Mouse (Mus musculus): ENCODE data around the gene Asb1. TPM values are rescaled to one million over a fixed set of nuclear protein-coding genes. Genes with fewer than 3 reads are reported as not detected.

Gene Asb1
- 99.1 and 121 TPM in 2 replicates for polyA plus RNA-seq (2012; rRNA removed)

GRCm38 (mm10) chr1:91540271-91540826 lies at the start of gene Asb1:
Asb1 (plus strand) TSS chr1:91540544.
- Histone ChIP-seq H3K36me3 (ENCODE audit: control insufficient read depth, insufficient read depth, low read length) (peaks cover 4% of the 10 kb centered on the region; the same call in 1 of the 2 replicates), H3K27me3 (ENCODE audit: control insufficient read depth, insufficient read depth, low read length) (no peaks in the 10 kb centered on the region), H3K4me1 (ENCODE audit: control insufficient read depth, insufficient read depth, low read length) (peaks cover 16% of the 10 kb centered on the region), H3K27ac (ENCODE audit: control insufficient read depth, insufficient read depth, low read depth, low read length) (peak within 1 kb of the TSS; percentile 90), H3K4me3 (ENCODE audit: control insufficient read depth, low read depth, low read length) (peak within 1 kb of the TSS; percentile 97)
- TF ChIP-seq CTCF (IDR thresholded peaks at IDR 0.05; ENCODE audit: control insufficient read depth, insufficient read depth, insufficient replicate concordance, low read depth, low read length) = no peak
- peak; percentile 93 for TF ChIP-seq POLR2A (IDR thresholded peaks at IDR 0.05; ENCODE audit: control insufficient read depth, low read depth, low read length)

GRCm38 (mm10) chr1:91492740-91493139 lies 47.6 kb upstream of the Asb1 start:
- TF ChIP-seq CTCF (IDR thresholded peaks at IDR 0.05; ENCODE audit: control insufficient read depth, insufficient read depth, insufficient replicate concordance, low read depth, low read length) = no peak
- peaks cover 8% of the 10 kb centered on the region for H3K4me1 ChIP-seq (ENCODE audit: control insufficient read depth, insufficient read depth, low read length)
- H3K27me3 ChIP-seq (ENCODE audit: control insufficient read depth, insufficient read depth, low read length) = no peaks in the 10 kb centered on the region
- H3K4me3 ChIP-seq (ENCODE audit: control insufficient read depth, low read depth, low read length) = no peak overlapping the region
- no peaks in the 10 kb centered on the region for H3K36me3 ChIP-seq (ENCODE audit: control insufficient read depth, insufficient read depth, low read length)
- H3K27ac ChIP-seq (ENCODE audit: control insufficient read depth, insufficient read depth, low read depth, low read length) = no peak overlapping the region

- H3K27ac ChIP-seq (ENCODE audit: control insufficient read depth, insufficient read depth, low read depth, low read length) = no peak overlapping the region
These were observed 46.4 kb upstream of the Asb1 start for GRCm38 (mm10) chr1:91493938-91494337.

GRCm38 (mm10) chr1:91494457-91495140 lies 45.7 kb upstream of the Asb1 start, which contains the start of gene Traf3ip1:
Traf3ip1 (plus strand) TSS chr1:91494647.
- Histone ChIP-seq H3K36me3 (ENCODE audit: control insufficient read depth, insufficient read depth, low read length) (no peaks in the 10 kb centered on the region), H3K27ac (ENCODE audit: control insufficient read depth, insufficient read depth, low read depth, low read length) (peak within 1 kb of the TSS; percentile 39), H3K4me3 (ENCODE audit: control insufficient read depth, low read depth, low read length) (peak within 1 kb of the TSS; percentile 93), H3K27me3 (ENCODE audit: control insufficient read depth, insufficient read depth, low read length) (no peaks in the 10 kb centered on the region), H3K4me1 (ENCODE audit: control insufficient read depth, insufficient read depth, low read length) (peaks cover 8% of the 10 kb centered on the region)
- no peak for TF ChIP-seq CTCF (IDR thresholded peaks at IDR 0.05; ENCODE audit: control insufficient read depth, insufficient read depth, insufficient replicate concordance, low read depth, low read length)
- TF ChIP-seq POLR2A (IDR thresholded peaks at IDR 0.05; ENCODE audit: control insufficient read depth, low read depth, low read length) = peak; percentile 45; the same call in 1 of the 2 replicates

More at GRCm38 (mm10) chr1:91493938-91494337, 46.4 kb upstream of the Asb1 start:
- peaks cover 8% of the 10 kb centered on the region for H3K4me1 ChIP-seq (ENCODE audit: control insufficient read depth, insufficient read depth, low read length)
- H3K36me3 ChIP-seq (ENCODE audit: control insufficient read depth, insufficient read depth, low read length) = no peaks in the 10 kb centered on the region
- no peak; the same call in 1 of the 2 replicates for TF ChIP-seq POLR2A (IDR thresholded peaks at IDR 0.05; ENCODE audit: control insufficient read depth, low read depth, low read length)
- TF ChIP-seq CTCF (IDR thresholded peaks at IDR 0.05; ENCODE audit: control insufficient read depth, insufficient read depth, insufficient replicate concordance, low read depth, low read length) = no peak
- no peaks in the 10 kb centered on the region for H3K27me3 ChIP-seq (ENCODE audit: control insufficient read depth, insufficient read depth, low read length)
- peak overlapping the region; percentile 93 for H3K4me3 ChIP-seq (ENCODE audit: control insufficient read depth, low read depth, low read length)

- TF ChIP-seq CTCF (IDR thresholded peaks at IDR 0.05; ENCODE audit: control insufficient read depth, insufficient read depth, insufficient replicate concordance, low read depth, low read length) = no peak
- no peak for TF ChIP-seq POLR2A (IDR thresholded peaks at IDR 0.05; ENCODE audit: control insufficient read depth, low read depth, low read length)
- no peak overlapping the region for H3K27ac ChIP-seq (ENCODE audit: control insufficient read depth, insufficient read depth, low read depth, low read length)
These were observed 45.0 kb upstream of the Asb1 start for GRCm38 (mm10) chr1:91495321-91495720.

GRCm38 (mm10) chr1:91498579-91498978 lies 41.8 kb upstream of the Asb1 start:
- no peak overlapping the region for H3K27ac ChIP-seq (ENCODE audit: control insufficient read depth, insufficient read depth, low read depth, low read length)
- H3K4me1 ChIP-seq (ENCODE audit: control insufficient read depth, insufficient read depth, low read length) = peaks cover 8% of the 10 kb centered on the region
- TF ChIP-seq CTCF (IDR thresholded peaks at IDR 0.05; ENCODE audit: control insufficient read depth, insufficient read depth, insufficient replicate concordance, low read depth, low read length) (no peak), POLR2A (IDR thresholded peaks at IDR 0.05; ENCODE audit: control insufficient read depth, low read depth, low read length) (no peak)
- no peak overlapping the region for H3K4me3 ChIP-seq (ENCODE audit: control insufficient read depth, low read depth, low read length)
- H3K27me3 ChIP-seq (ENCODE audit: control insufficient read depth, insufficient read depth, low read length) = no peaks in the 10 kb centered on the region
- H3K36me3 ChIP-seq (ENCODE audit: control insufficient read depth, insufficient read depth, low read length) = no peaks in the 10 kb centered on the region; the same call in 1 of the 2 replicates

More at GRCm38 (mm10) chr1:91495321-91495720, 45.0 kb upstream of the Asb1 start:
- peak overlapping the region; percentile 93 for H3K4me3 ChIP-seq (ENCODE audit: control insufficient read depth, low read depth, low read length)
- no peaks in the 10 kb centered on the region; the same call in 1 of the 2 replicates for H3K36me3 ChIP-seq (ENCODE audit: control insufficient read depth, insufficient read depth, low read length)
- H3K27me3 ChIP-seq (ENCODE audit: control insufficient read depth, insufficient read depth, low read length) = no peaks in the 10 kb centered on the region
- H3K4me1 ChIP-seq (ENCODE audit: control insufficient read depth, insufficient read depth, low read length) = peaks cover 8% of the 10 kb centered on the region

GRCm38 (mm10) chr1:91504615-91505014 lies 35.7 kb upstream of the Asb1 start:
- Histone ChIP-seq H3K4me1 (ENCODE audit: control insufficient read depth, insufficient read depth, low read length) (no peaks in the 10 kb centered on the region), H3K4me3 (ENCODE audit: control insufficient read depth, low read depth, low read length) (no peak overlapping the region), H3K27me3 (ENCODE audit: control insufficient read depth, insufficient read depth, low read length) (no peaks in the 10 kb centered on the region), H3K27ac (ENCODE audit: control insufficient read depth, insufficient read depth, low read depth, low read length) (no peak overlapping the region), H3K36me3 (ENCODE audit: control insufficient read depth, insufficient read depth, low read length) (no peaks in the 10 kb centered on the region; the same call in 1 of the 2 replicates)
- no peak for TF ChIP-seq POLR2A (IDR thresholded peaks at IDR 0.05; ENCODE audit: control insufficient read depth, low read depth, low read length)
- TF ChIP-seq CTCF (IDR thresholded peaks at IDR 0.05; ENCODE audit: control insufficient read depth, insufficient read depth, insufficient replicate concordance, low read depth, low read length) = no peak

Data from testis, adult 2 months (tissue).